Mouse (Mus musculus) thymus, adult 2 months (tissue): ENCODE data around the gene Gm37240.

Source experiments
- CTCF ChIP-seq: fragments of 200-500 bp; IDR thresholded peaks from 2 replicates; pipeline ENCODE4 v1.5.1; 2012; ENCODE audit warnings: mild to moderate bottlenecking, control low read depth, low read length, moderate library complexity, borderline replicate concordance; ENCODE audit not compliant: control insufficient read depth, poor library complexity, insufficient read depth; ENCODE audit errors: extremely low read depth
- POLR2A ChIP-seq: fragments of 200-500 bp; IDR thresholded peaks from 2 replicates; pipeline ENCODE4 v1.6.1; 2012; ENCODE audit warnings: mild to moderate bottlenecking, low read length, control low read depth, moderate library complexity; ENCODE audit not compliant: control insufficient read depth, poor library complexity, insufficient read depth; ENCODE audit errors: extremely low read depth

DNA sequence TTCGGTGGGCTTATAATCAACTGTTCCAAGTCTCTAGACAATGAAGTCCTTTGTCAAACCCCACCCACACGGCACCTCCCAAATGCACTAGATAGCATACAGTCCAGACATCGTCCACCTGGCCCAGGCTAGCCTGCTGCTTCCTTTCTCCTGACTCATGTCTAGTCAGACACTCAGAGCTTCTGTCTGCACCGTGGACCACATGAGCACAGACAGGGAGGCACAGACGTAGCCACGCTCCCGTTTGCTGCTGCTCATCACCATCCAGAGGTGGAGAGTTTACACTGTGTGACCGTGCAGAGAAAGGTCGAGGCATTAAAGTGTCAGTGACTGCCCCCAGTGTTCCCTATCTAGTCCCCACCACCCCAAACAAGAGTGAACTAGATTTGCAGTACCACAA, 1191.9 kb downstream of the Gm37240 start:
- TF ChIP-seq CTCF (no peak), POLR2A (no peak)
